Mouse (Mus musculus): ENCODE results near the gene Eid2b.

DNA sequence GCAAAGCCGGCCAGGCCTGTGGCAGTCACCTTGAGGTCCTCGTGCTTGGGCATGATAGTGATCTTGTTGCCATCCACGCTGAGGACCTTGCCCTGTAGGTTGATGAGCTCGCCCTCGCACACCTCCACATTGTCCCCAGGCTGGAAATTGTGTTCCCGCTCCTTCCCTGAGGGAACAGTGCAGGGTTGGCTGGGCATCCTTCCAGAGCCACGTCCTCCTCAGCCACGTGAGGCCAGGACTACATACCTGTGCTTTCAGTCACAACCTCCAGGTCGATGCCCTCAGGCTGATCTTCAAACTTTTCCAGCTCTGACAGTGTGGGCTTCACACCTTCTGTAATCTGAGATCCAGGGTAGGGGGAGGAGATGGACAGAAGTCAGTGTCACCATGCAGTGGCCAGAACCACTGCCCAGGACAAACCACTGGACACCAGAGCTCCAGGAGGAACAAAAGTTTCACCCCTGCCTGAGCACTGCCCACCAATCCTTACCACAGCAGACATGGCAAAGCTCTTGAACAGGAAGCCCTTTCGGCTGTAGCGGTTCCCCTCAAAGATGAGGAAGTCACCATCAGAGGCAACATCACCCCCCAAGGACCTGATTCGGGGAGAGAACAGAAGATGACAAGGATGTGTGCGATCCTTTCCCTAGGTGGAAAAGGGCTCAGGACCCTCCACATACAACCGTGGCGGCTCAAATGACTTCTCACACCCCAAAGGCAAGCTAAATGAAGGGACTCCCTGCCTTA lies 44.6 kb downstream of the Eid2b start:
- TF ChIP-seq CTCF (IDR thresholded peaks at IDR 0.05; ENCODE audit: extremely low read depth, insufficient read depth, insufficient read length, insufficient replicate concordance) (no peak), POLR2A (IDR thresholded peaks at IDR 0.05; ENCODE audit: low read depth, low read length) (no peak)
